Mouse (Mus musculus) lung, adult 2 months (tissue): ENCODE measurements at regions not wholly inside any gene's neighbourhood (a gene's known extent, or its start where the extent isn't known, plus 50 kb on each side); places are given as distances from the start of the nearest gene placed in this dataset.
A peak's percentile ranks its signal among the peaks of the same experiment; 100 is the strongest.

ENCODE experiments used
- DNase-seq: peaks from one replicate; pipeline ENCODE4 v3.0.0; 2022
- H3K4me1 ChIP-seq: fragments of 200-500 bp; 2 replicates; pipeline ENCODE4 v1.6.1; 2011; ENCODE audit warnings: low read length; ENCODE audit not compliant: control insufficient read depth, insufficient read depth
- H3K4me3 ChIP-seq: fragments of 200-500 bp; replicated peaks from 2 replicates; pipeline ENCODE3; 2011; ENCODE audit warnings: low read depth, mild to moderate bottlenecking, control low read depth, low read length; ENCODE audit errors: extremely low read depth
- CTCF ChIP-seq: fragments of 200-500 bp; IDR thresholded peaks from 2 replicates; pipeline ENCODE4 v1.5.1; 2011; ENCODE audit warnings: mild to moderate bottlenecking, low read length, control low read depth; ENCODE audit not compliant: insufficient read depth
- POLR2A ChIP-seq: fragments of 200-500 bp; IDR thresholded peaks from 2 replicates; pipeline ENCODE4 v1.6.1; 2011; ENCODE audit warnings: low read depth, mild to moderate bottlenecking, control low read depth, low read length, borderline replicate concordance; ENCODE audit errors: extremely low read depth
- WGBS: fragments of 180-500 bp; shearing (Covaris S2); methylation state at CpG from one replicate; pipeline ENCODE4 v1.1.7; 2018; 5-methylcytosine and 5-hydroxymethylcytosine counted together

DNA sequence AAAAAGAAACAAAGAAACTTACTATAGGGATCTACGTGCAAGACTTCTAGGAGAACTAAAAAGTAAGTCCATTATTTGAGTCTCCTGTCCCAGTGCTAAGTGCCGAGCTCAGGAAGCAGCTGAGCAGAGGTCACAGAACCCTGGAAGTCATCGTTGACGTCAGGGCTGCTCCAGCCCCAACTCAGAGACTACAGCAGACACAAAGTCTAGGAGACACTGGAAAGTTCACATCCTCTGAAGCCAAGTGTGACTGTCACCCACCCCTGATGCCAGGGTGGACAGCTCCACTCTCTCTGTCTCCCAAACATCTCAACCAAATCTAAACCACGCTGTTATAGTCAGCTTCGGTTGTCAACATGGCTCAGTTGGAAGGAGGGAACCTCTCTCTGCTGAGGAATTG, 124.9 kb downstream of the Rpap3 start:
- Histone ChIP-seq H3K4me1 (peaks cover 6% of the 10 kb centered on the region; the same call in 1 of the 2 replicates), H3K4me3 (no peak overlapping the region)
- no peak for TF ChIP-seq POLR2A
- no peak for TF ChIP-seq CTCF
- DNase-seq, result no peak
- whole genome bisulfite sequencing, result 48% methylated on average over 6 of the region's 6 CpGs

DNA sequence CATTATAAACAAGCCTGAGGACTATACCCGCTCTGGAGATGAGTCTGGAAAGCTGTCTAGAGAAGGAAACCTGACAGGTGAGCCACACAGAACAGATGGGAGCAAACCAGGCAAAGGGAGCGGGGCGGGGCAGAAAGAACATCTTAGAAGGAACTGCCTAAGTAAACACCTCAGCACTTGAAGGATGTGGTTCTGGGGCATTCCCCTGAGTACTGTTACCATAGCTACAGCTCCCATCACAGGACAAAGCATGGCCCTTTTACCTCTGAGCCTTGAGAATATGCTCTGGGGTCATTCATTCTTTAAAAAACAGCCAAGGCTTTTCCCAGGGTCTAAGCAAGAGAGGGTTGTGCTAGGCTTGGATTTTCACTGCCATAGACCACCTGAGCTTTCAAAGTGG, 127.6 kb downstream of the Rpap3 start:
- WGBS, result 77% methylated on average over 3 of the region's 3 CpGs
- Histone ChIP-seq H3K4me3 (no peak overlapping the region), H3K4me1 (peaks cover 10% of the 10 kb centered on the region)
- TF ChIP-seq CTCF (no peak), POLR2A (no peak)
- DNase-seq, result no peak

DNA sequence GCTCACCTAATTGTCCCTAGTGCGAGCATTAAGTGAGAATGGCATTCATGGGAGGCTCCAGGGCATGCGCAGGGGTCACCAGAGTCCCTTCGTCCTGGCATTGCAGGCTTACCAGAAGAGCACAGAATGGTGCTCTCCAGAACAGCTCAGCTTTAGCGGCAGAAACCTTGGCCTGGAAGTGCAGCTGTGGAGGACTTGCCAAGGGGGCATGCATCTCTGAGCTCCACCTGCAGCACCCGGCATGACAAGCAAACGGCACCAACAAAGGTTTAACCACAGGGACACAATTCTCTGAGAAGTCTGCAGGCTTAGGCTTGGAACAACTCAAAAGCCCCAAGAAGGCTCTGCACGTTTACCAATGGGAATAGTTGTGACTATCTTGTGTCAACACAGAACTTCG, 128.4 kb downstream of the Rpap3 start:
- DNase-seq, result no peak
- Histone ChIP-seq H3K4me1 (peaks cover 16% of the 10 kb centered on the region), H3K4me3 (no peak overlapping the region)
- 62% methylated on average over 8 of the region's 8 CpGs for WGBS
- TF ChIP-seq POLR2A (no peak), CTCF (no peak)

DNA sequence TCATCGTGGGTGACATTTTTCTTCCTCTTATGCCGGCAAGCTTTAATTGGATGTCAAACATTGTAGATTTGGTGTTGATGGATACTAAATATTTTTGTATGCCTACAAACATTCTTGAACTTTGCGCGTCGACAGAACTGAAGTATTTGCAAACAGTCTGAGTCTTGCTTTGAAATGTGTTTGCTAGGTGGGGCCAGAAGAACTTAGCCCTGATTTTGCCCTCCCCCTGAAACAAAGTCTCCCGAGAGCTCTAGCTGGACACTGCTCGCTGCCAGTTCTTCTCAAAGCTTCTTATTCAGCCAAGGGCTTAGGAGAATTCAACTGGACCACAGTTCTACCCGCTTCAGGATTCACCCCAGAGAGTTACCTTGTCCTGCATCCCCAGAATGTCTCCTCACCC, 133.0 kb downstream of the Rpap3 start:
- no peak for DNase-seq
- Histone ChIP-seq H3K4me3 (no peak overlapping the region), H3K4me1 (peaks cover 12% of the 10 kb centered on the region)
- TF ChIP-seq POLR2A (no peak), CTCF (no peak)
- 36% methylated on average over 8 of the region's 8 CpGs for WGBS

DNA sequence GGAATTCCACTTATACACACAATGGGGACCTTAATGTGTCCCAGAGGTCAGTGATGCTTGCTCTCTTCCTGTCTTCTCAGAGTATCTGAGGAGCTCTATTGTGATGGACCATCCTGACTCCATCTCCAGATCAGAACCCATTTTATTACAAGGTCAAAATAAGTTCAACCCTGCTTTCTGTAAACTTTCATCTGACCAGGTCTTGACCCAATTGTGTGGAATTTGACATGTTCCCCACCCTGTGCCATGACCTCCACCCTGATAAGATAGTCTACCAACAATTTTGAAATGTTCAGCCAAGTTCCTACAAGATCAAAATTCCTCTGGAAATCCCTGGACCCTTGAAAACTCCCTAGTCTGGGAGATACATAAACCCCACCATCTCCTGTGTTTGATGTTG, 133.7 kb downstream of the Rpap3 start:
- no peak for TF ChIP-seq POLR2A
- no peak for TF ChIP-seq CTCF
- no peak for DNase-seq
- peaks cover 12% of the 10 kb centered on the region for H3K4me1 ChIP-seq
- H3K4me3 ChIP-seq, result no peak overlapping the region

DNA sequence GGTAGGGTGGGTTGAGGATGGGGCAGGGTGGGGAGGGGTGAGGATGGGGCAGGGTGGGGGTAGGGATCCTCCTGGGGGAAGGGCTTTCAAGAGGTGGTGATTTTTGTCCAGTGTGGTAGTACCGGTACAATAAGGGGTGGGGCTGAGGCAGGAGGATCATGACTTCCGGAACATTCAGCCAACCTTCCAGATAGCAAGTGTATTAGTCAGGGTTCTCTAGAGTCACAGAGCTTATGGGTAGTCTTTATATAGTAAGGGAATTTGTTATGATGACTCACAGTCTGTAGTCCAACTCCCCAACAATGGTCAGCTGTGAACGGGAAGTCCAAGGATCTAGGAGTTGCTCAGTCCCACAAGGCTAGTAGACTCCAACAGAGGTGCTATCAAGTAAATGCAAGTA, 145.5 kb downstream of the Rpap3 start:
- no peaks in the 10 kb centered on the region for H3K4me1 ChIP-seq
- DNase-seq, result no peak
- no peak for TF ChIP-seq CTCF
- no peak for TF ChIP-seq POLR2A
- H3K4me3 ChIP-seq, result no peak overlapping the region
- WGBS, result 58% methylated on average over 3 of the region's 3 CpGs

DNA sequence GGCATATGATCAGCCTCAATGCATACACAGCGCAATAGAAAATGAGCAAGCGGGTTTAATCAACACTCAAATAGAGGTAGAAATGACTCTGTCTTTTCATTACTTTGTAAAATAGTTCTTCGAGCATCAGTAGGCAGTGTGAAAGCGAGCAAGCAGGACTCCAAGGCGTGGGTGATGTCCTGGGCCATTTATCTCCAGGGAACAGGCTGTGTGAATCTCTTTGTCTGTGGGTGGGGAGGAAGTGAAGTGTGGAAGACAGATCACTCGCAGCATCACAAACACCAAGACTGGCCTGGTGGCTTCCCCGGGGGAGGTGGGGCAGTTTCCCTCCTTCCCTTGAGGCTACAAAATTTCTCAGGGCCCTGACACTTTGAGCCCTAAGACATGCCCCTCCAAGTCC, 146.9 kb downstream of the Rpap3 start:
- H3K4me3 ChIP-seq, result no peak overlapping the region
- H3K4me1 ChIP-seq, result no peaks in the 10 kb centered on the region
- no peak for TF ChIP-seq CTCF
- no peak for TF ChIP-seq POLR2A
- WGBS, result 73% methylated on average over 7 of the region's 7 CpGs
- DNase-seq, result no peak

DNA sequence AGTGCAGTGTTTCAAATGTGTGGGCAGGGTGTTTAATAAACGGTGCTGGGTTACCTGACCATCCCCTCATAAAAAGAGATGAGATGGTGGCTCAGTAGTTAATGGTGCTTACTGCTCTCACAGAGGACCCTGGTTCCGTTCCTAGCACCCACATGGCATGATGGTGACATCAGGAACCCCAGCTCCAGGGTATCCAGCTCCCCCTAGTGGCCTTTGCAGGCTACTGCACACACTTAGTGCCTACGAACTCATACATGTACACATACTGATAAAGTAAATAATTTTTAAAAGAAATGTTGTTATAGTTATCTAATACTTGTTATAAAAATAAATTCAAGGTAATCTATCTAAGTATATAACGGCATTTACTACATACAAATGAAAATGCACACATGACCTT, 157.3 kb downstream of the Rpap3 start:
- 89% methylated on average over 4 of the region's 4 CpGs for WGBS
- Histone ChIP-seq H3K4me3 (no peak overlapping the region), H3K4me1 (no peaks in the 10 kb centered on the region)
- DNase-seq, result no peak
- TF ChIP-seq POLR2A (no peak), CTCF (0 out of 2 replicates have a peak, but pooled peaks have one; percentile 11)

DNA sequence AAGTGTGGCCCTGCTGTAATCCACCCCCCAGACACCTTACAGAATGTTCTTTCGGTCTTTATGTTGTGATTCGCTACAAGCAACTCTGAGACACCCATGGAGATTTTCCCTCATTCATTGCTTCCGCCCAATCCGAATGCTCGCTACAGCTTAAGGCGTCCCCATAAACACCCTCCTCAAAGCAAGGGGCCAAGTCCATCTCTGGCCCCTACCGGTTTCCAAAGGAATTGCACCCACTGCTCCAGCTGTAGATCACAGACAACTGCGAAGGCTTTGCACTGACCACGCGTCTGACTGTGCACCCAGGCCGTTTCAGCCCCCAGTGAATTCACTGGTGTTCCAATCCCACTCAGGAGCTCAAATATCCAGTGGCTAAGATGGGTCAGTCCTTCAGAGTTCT, 160.6 kb downstream of the Rpap3 start:
- TF ChIP-seq POLR2A (no peak), CTCF (peak; percentile 15; the same call in 1 of the 2 replicates)

DNA sequence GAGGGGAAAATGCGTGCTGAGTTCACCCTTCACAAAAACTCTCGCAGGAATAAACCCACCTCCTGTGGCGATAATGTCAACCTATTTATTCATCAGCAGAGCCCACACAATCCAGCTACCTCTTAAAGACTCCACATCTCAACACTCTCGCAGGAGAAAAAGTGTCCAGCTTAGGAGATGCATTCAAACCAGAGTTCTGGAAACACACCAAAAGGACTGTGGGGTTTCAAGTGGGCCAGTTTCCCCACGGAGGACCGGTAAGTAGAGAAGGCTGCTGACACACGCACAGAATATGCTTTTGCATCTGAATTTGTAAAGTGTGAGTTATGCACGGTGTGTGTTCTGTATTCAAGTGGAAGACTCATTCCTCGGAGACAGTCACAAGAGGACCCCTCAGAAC, 164.0 kb downstream of the Rpap3 start:
- WGBS, result 70% methylated on average over 9 of the region's 9 CpGs
- no peak overlapping the region for H3K4me3 ChIP-seq
- TF ChIP-seq CTCF, result no peak
- no peak for TF ChIP-seq POLR2A
- no peaks in the 10 kb centered on the region for H3K4me1 ChIP-seq
- DNase-seq, result no peak

More for the DNA sequence above, 160.6 kb downstream of the Rpap3 start:
- Histone ChIP-seq H3K4me3 (no peak overlapping the region), H3K4me1 (no peaks in the 10 kb centered on the region)
- no peak for DNase-seq
- 90% methylated on average over 11 of the region's 11 CpGs for WGBS
